Mouse (Mus musculus) hindbrain, postnatal 0 days (tissue): ENCODE measurements around the gene A2m. TPM values are rescaled to one million over a fixed set of nuclear protein-coding genes. Genes with fewer than 3 reads are reported as not detected.

ENCODE experiments used
- ATAC-seq: fragments of 200-750 bp; cut with Nextera tagmentation; 2 replicates; pipeline ENCODE4 v1.8.0; 2017; ENCODE audit warnings: mild to moderate bottlenecking, moderate TSS enrichment, moderate library complexity
- DNase-seq: peaks from one replicate; pipeline ENCODE4 v3.0.0-alpha.2; 2015; ENCODE audit warnings: low spot score
- H3K27ac ChIP-seq: fragments of 300-500 bp; sonication (generic); 2 replicates; pipeline ENCODE4 v1.5.1; 2014; ENCODE audit warnings: mild to moderate bottlenecking
- H3K27me3 ChIP-seq: fragments of 300-500 bp; sonication (generic); 2 replicates; pipeline ENCODE4 v1.6.1; 2014; ENCODE audit warnings: low read length, mixed read lengths; ENCODE audit not compliant: insufficient read depth
- H3K36me3 ChIP-seq: fragments of 300-500 bp; sonication (generic); 2 replicates; pipeline ENCODE4 v1.6.1; 2014; ENCODE audit warnings: low read length, mixed read lengths; ENCODE audit not compliant: insufficient read depth
- H3K4me1 ChIP-seq: fragments of 300-500 bp; sonication (generic); 2 replicates; pipeline ENCODE4 v1.6.1; 2014; ENCODE audit warnings: antibody characterized with exemption, low read length, mixed read lengths; ENCODE audit not compliant: insufficient read depth
- H3K4me2 ChIP-seq: fragments of 300-500 bp; sonication (generic); 2 replicates; pipeline ENCODE4 v1.6.1; 2014; ENCODE audit warnings: low read depth, mild to moderate bottlenecking, low read length, moderate library complexity, mixed read lengths
- H3K4me3 ChIP-seq: fragments of 300-500 bp; sonication (generic); 2 replicates; pipeline ENCODE4 v1.5.1; 2014; ENCODE audit warnings: low read length
- H3K9ac ChIP-seq: fragments of 300-500 bp; sonication (generic); replicated peaks from 2 replicates; pipeline ENCODE4 v1.6.1; 2014; ENCODE audit warnings: mild to moderate bottlenecking, low read length, moderate library complexity, mixed read lengths
- H3K9me3 ChIP-seq: fragments of 300-500 bp; sonication (generic); 2 replicates; pipeline ENCODE4 v1.6.1; 2016; ENCODE audit warnings: low read length, mixed read lengths
- CTCF ChIP-seq: IDR thresholded peaks from 2 replicates; pipeline ENCODE4 v1.5.1; 2016; ENCODE audit warnings: antibody characterized with exemption, control low read depth, low read depth
- WGBS: fragments of 180-500 bp; shearing (Covaris S2); extraction: QIAGEN DNeasy Blood & Tissue Kit; methylation state at CpG from one replicate; pipeline ENCODE4 v1.1.7; 2014; 5-methylcytosine and 5-hydroxymethylcytosine counted together
- polyA plus RNA-seq: library from polyadenylated mRNA; unstranded; fragments of >200 nt; fragmentation: Nextera tagmentation; extraction: Ambion mirVana; gene quantifications from 2 replicates; pipeline ENCODE4 v1.2.1, GENCODE M21; 2015
- total RNA-seq: library from RNA; depleted of rRNA; stranded (reverse); fragments of >200 nt; gene quantifications from 2 replicates; pipeline ENCODE4 v1.2.3, GENCODE M21; 2014; rRNA removed

The A2m gene
- total and polyA plus RNA-seq, 2 experiments from 2014 or later: 13.2 to 15.1 TPM

DNA sequence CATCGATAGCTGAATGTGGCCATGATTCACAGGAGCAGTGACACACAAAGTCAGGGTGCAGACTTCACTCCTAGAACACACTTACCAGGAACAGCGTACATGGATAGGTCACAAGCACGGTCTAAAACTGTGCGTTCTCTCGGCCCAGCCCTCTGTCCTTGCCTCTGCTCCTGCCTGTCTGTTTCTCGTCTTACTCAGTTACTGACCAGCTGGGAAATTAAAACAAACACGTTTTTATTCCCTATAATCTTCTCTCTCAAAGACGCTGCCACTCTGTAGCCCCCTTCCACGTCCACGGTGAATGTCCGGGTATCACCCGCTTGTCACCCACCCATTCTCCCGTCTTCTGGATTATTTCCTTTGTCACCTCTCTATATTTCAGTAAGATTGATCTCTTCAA, 656 bp upstream of the A2m start:
- no peak overlapping the region for H3K4me3 ChIP-seq
- WGBS: 86% methylated on average over 13 of the region's 13 CpGs
- no peak overlapping the region for H3K4me2 ChIP-seq
- TF ChIP-seq CTCF: no peak
- H3K27me3 ChIP-seq: no peaks in the 10 kb centered on the region
- peaks cover 3% of the 10 kb centered on the region; the same call in 1 of the 2 replicates for H3K4me1 ChIP-seq
- no peak overlapping the region for H3K9ac ChIP-seq
- no peak overlapping the region for H3K27ac ChIP-seq
- DNase-seq (no peak), ATAC-seq (no peak)
- H3K9me3 ChIP-seq: no peaks in the 10 kb centered on the region
- no peaks in the 10 kb centered on the region for H3K36me3 ChIP-seq

DNA sequence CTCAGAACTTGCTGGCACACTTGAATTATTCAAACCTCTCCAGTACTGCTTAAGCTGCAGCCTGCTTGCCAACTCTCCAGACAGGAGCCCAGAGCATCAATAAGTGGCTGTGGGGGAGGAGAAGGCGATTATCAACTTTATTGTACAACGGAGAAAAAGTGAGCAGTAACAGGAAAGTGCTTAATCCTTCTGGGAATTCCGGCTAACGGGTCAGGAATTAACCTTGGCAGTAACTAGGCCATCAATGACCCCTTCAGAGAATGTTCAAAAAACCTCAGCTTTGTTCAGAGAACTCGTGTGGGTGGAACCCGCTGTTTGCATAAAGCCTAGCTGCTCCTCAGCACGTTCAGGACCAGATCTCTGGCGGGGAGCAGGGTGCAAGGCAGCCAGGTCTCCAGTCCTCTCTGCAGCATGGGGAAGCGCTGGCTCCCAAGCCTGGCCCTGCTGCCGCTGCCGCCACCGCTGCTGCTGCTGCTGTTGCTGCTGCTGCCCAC, 749 bp downstream of the A2m start:
- H3K4me3 ChIP-seq: peak overlapping the region; percentile 25

GRCm38 (mm10) chr6:121648499-121648898, 13.3 kb downstream of the A2m start:
- Histone ChIP-seq H3K4me2 (no peak overlapping the region), H3K4me3 (no peak overlapping the region), H3K9ac (no peak overlapping the region), H3K9me3 (no peaks in the 10 kb centered on the region), H3K27ac (no peak overlapping the region), H3K4me1 (no peaks in the 10 kb centered on the region), H3K36me3 (no peaks in the 10 kb centered on the region), H3K27me3 (no peaks in the 10 kb centered on the region)
- TF ChIP-seq CTCF: no peak
- ATAC-seq: no peak
- WGBS: 67% methylated on average over 11 of the region's 11 CpGs
- no peak for DNase-seq

More for the DNA sequence above, 749 bp downstream of the A2m start:
- DNase-seq (peak; percentile 28), ATAC-seq (peak; percentile 32; the same call in 1 of the 2 replicates)
- Histone ChIP-seq H3K4me1 (peaks cover 3% of the 10 kb centered on the region; the same call in 1 of the 2 replicates), H3K4me2 (peak overlapping the region; percentile 53), H3K9ac (no peak overlapping the region), H3K9me3 (no peaks in the 10 kb centered on the region), H3K27me3 (no peaks in the 10 kb centered on the region), H3K27ac (no peak overlapping the region), H3K36me3 (no peaks in the 10 kb centered on the region)
- TF ChIP-seq CTCF: no peak
- 8% methylated on average over 12 of the region's 12 CpGs for WGBS

Other genes with a start within 250 kb of the A2m start
- gene Iqsec3, start 161.7 kb upstream of the A2m start, total RNA-seq: 48.2 and 53.1 TPM in 2 replicates
- 10.6 and 10.7 TPM in 2 replicates for gene Iqsec3, start 161.7 kb upstream of the A2m start, polyA plus RNA-seq
- not detected in 2 replicates for gene Gm7298, start 97.6 kb downstream of the A2m start, total RNA-seq
- not detected in 2 replicates for gene Gm7298, start 97.6 kb downstream of the A2m start, polyA plus RNA-seq
- gene Mug1, start 203.2 kb downstream of the A2m start, total RNA-seq: not detected in 2 replicates
- not detected in 2 replicates for gene Mug1, start 203.2 kb downstream of the A2m start, polyA plus RNA-seq